Mouse (Mus musculus): Measurements from ENCODE around the gene Slc2a12.

The Slc2a12 gene
- long read RNA-seq, experiment 1 = 0 reads
- long read RNA-seq, experiment 2, partial matches to known transcripts = 0 of 1 reads
- long read RNA-seq, experiment 2, other reads (novel, unspliced or antisense) = 1 of 1 reads

GRCm38 (mm10) chr10:22644853-22645491 is at the start of gene Slc2a12:
TSS of gene Slc2a12 (plus strand) at chr10:22645011.
- intact Hi-C loops (cut with DNase I) = no loop called here

- intact Hi-C loops (cut with DNase I) = no loop called here
Observed at GRCm38 (mm10) chr10:22598908-22599480, 45.8 kb upstream of the Slc2a12 start.

GRCm38 (mm10) chr10:22601046-22601445 is 43.8 kb upstream of the Slc2a12 start:
- intact Hi-C loops (cut with DNase I) = no loop called here

GRCm38 (mm10) chr10:22604801-22605200 is 40.0 kb upstream of the Slc2a12 start:
- intact Hi-C loops (cut with DNase I) = no loop called here

GRCm38 (mm10) chr10:22608273-22608672 is 36.5 kb upstream of the Slc2a12 start:
- intact Hi-C loops (cut with DNase I) = no loop called here

GRCm38 (mm10) chr10:22608799-22609357 is 35.9 kb upstream of the Slc2a12 start:
- intact Hi-C loops (cut with DNase I) = no loop called here

- intact Hi-C loops (cut with DNase I) = loop anchor here (10.0 kb wide), 1 partner anchor 172 kb away; no protein-coding TSS in a partner anchor
Observed at GRCm38 (mm10) chr10:22613301-22613700, 31.5 kb upstream of the Slc2a12 start.

- intact Hi-C loops (cut with DNase I) = loop anchor here (10.0 kb wide), 1 partner anchor 170 kb away; no protein-coding TSS in a partner anchor
Observed at GRCm38 (mm10) chr10:22614554-22614953, 30.3 kb upstream of the Slc2a12 start.

GRCm38 (mm10) chr10:22615309-22615708 is 29.5 kb upstream of the Slc2a12 start:
- intact Hi-C loops (cut with DNase I) = loop anchor here (10.0 kb wide), 1 partner anchor 169 kb away; no protein-coding TSS in a partner anchor

GRCm38 (mm10) chr10:22618842-22619241 is 26.0 kb upstream of the Slc2a12 start:
- intact Hi-C loops (cut with DNase I) = loop anchor here (10.0 kb wide), 1 partner anchor 166 kb away; no protein-coding TSS in a partner anchor

- intact Hi-C loops (cut with DNase I) = no loop called here
Observed at GRCm38 (mm10) chr10:22628832-22629231, 16.0 kb upstream of the Slc2a12 start.

- intact Hi-C loops (cut with DNase I) = no loop called here
Observed at GRCm38 (mm10) chr10:22631103-22631502, 13.7 kb upstream of the Slc2a12 start.

- intact Hi-C loops (cut with DNase I) = no loop called here
Observed at GRCm38 (mm10) chr10:22631528-22631927, 13.3 kb upstream of the Slc2a12 start.

GRCm38 (mm10) chr10:22631956-22632355 is 12.9 kb upstream of the Slc2a12 start:
- intact Hi-C loops (cut with DNase I) = no loop called here

- intact Hi-C loops (cut with DNase I) = no loop called here
Observed at GRCm38 (mm10) chr10:22633406-22634306, 11.2 kb upstream of the Slc2a12 start.

- intact Hi-C loops (cut with DNase I) = no loop called here
Observed at GRCm38 (mm10) chr10:22637241-22637640, 7.6 kb upstream of the Slc2a12 start.

GRCm38 (mm10) chr10:22644171-22644570 is 640 bp upstream of the Slc2a12 start:
- intact Hi-C loops (cut with DNase I) = no loop called here

- intact Hi-C loops (cut with DNase I) = no loop called here
Observed at GRCm38 (mm10) chr10:22648702-22649101, 3.9 kb downstream of the Slc2a12 start.

- intact Hi-C loops (cut with DNase I) = no loop called here
Observed at GRCm38 (mm10) chr10:22653820-22654219, 9.0 kb downstream of the Slc2a12 start.

GRCm38 (mm10) chr10:22658534-22659385 is 13.9 kb downstream of the Slc2a12 start:
- intact Hi-C loops (cut with DNase I) = no loop called here
